Mouse (Mus musculus): Measurements from ENCODE around the gene Lix1. TPM values are rescaled to one million over a fixed set of nuclear protein-coding genes. Genes with fewer than 3 reads are reported as not detected.

The Lix1 gene
- total and polyA plus RNA-seq, 2 experiments: 0.07 to 0.46 TPM

GRCm38 (mm10) chr17:17384502-17384901 lies 18.0 kb upstream of the Lix1 start:
- H3K36me3 ChIP-seq (ENCODE audit: control insufficient read depth, insufficient read depth, low read length): peaks cover 52% of the 10 kb centered on the region

GRCm38 (mm10) chr17:17386117-17386516 lies 16.4 kb upstream of the Lix1 start:
- no peak for TF ChIP-seq POLR2A (IDR thresholded peaks at IDR 0.05; ENCODE audit: extremely low read depth, insufficient read depth, low read length)
- no peak for TF ChIP-seq CTCF (IDR thresholded peaks at IDR 0.05; ENCODE audit: low read depth, low read length)
- Histone ChIP-seq H3K27me3 (ENCODE audit: control insufficient read depth, insufficient read depth, low read length) (no peaks in the 10 kb centered on the region), H3K4me1 (ENCODE audit: control insufficient read depth, insufficient read depth, low read length) (peaks cover 4% of the 10 kb centered on the region), H3K36me3 (ENCODE audit: control insufficient read depth, insufficient read depth, low read length) (peaks cover 56% of the 10 kb centered on the region), H3K9ac (ENCODE audit: low read depth, low read length) (no peak overlapping the region), H3K4me3 (ENCODE audit: insufficient read depth, low read depth, low read length) (no peak overlapping the region), H3K79me2 (ENCODE audit: control insufficient read depth, insufficient read depth, low read length) (no peaks in the 10 kb centered on the region; the same call in 1 of the 2 replicates), H3K27ac (replicated peaks; ENCODE audit: insufficient read depth, low read depth, low read length) (no peak overlapping the region)
- WGBS: 87% methylated on average over 2 of the region's 2 CpGs
- DNase-seq (ENCODE audit: extremely low read depth, low read depth, low spot score): no peak

More at GRCm38 (mm10) chr17:17384502-17384901, 18.0 kb upstream of the Lix1 start:
- no peaks in the 10 kb centered on the region for H3K27me3 ChIP-seq (ENCODE audit: control insufficient read depth, insufficient read depth, low read length)
- peaks cover 4% of the 10 kb centered on the region for H3K4me1 ChIP-seq (ENCODE audit: control insufficient read depth, insufficient read depth, low read length)
- TF ChIP-seq CTCF (IDR thresholded peaks at IDR 0.05; ENCODE audit: low read depth, low read length): no peak
- 79% methylated on average over 3 of the region's 3 CpGs for WGBS
- no peak overlapping the region for H3K9ac ChIP-seq (ENCODE audit: low read depth, low read length)
- H3K27ac ChIP-seq (replicated peaks; ENCODE audit: insufficient read depth, low read depth, low read length): no peak overlapping the region
- no peaks in the 10 kb centered on the region; the same call in 1 of the 2 replicates for H3K79me2 ChIP-seq (ENCODE audit: control insufficient read depth, insufficient read depth, low read length)
- DNase-seq (ENCODE audit: extremely low read depth, low read depth, low spot score): no peak
- H3K4me3 ChIP-seq (ENCODE audit: insufficient read depth, low read depth, low read length): no peak overlapping the region

GRCm38 (mm10) chr17:17391823-17392222 lies 10.6 kb upstream of the Lix1 start:
- peaks cover 45% of the 10 kb centered on the region for H3K36me3 ChIP-seq (ENCODE audit: control insufficient read depth, insufficient read depth, low read length)
- H3K9ac ChIP-seq (ENCODE audit: low read depth, low read length): no peak overlapping the region
- H3K79me2 ChIP-seq (ENCODE audit: control insufficient read depth, insufficient read depth, low read length): no peaks in the 10 kb centered on the region; the same call in 1 of the 2 replicates
- H3K4me3 ChIP-seq (ENCODE audit: insufficient read depth, low read depth, low read length): no peak overlapping the region
- H3K4me1 ChIP-seq (ENCODE audit: control insufficient read depth, insufficient read depth, low read length): 0 out of 2 replicates have a peak, but pooled peaks cover 2% of the 10 kb centered on the region
- TF ChIP-seq CTCF (IDR thresholded peaks at IDR 0.05; ENCODE audit: low read depth, low read length) (no peak), POLR2A (IDR thresholded peaks at IDR 0.05; ENCODE audit: extremely low read depth, insufficient read depth, low read length) (no peak)
- no peak overlapping the region for H3K27ac ChIP-seq (replicated peaks; ENCODE audit: insufficient read depth, low read depth, low read length)
- no peak for DNase-seq (ENCODE audit: extremely low read depth, low read depth, low spot score)
- 92% methylated on average over 4 of the region's 4 CpGs for WGBS
- H3K27me3 ChIP-seq (ENCODE audit: control insufficient read depth, insufficient read depth, low read length): no peaks in the 10 kb centered on the region

GRCm38 (mm10) chr17:17392863-17393262 lies 9.6 kb upstream of the Lix1 start:
- Histone ChIP-seq H3K36me3 (ENCODE audit: control insufficient read depth, insufficient read depth, low read length) (peaks cover 39% of the 10 kb centered on the region), H3K27ac (replicated peaks; ENCODE audit: insufficient read depth, low read depth, low read length) (no peak overlapping the region), H3K4me1 (ENCODE audit: control insufficient read depth, insufficient read depth, low read length) (0 out of 2 replicates have a peak, but pooled peaks cover 2% of the 10 kb centered on the region), H3K27me3 (ENCODE audit: control insufficient read depth, insufficient read depth, low read length) (no peaks in the 10 kb centered on the region), H3K79me2 (ENCODE audit: control insufficient read depth, insufficient read depth, low read length) (no peaks in the 10 kb centered on the region), H3K4me3 (ENCODE audit: insufficient read depth, low read depth, low read length) (no peak overlapping the region), H3K9ac (ENCODE audit: low read depth, low read length) (no peak overlapping the region)
- DNase-seq (ENCODE audit: extremely low read depth, low read depth, low spot score): peak; percentile 89
- TF ChIP-seq POLR2A (IDR thresholded peaks at IDR 0.05; ENCODE audit: extremely low read depth, insufficient read depth, low read length) (no peak), CTCF (IDR thresholded peaks at IDR 0.05; ENCODE audit: low read depth, low read length) (no peak)
- 27% methylated on average over 7 of the region's 7 CpGs for WGBS

GRCm38 (mm10) chr17:17393300-17393699 lies 9.2 kb upstream of the Lix1 start:
- Histone ChIP-seq H3K4me1 (ENCODE audit: control insufficient read depth, insufficient read depth, low read length) (0 out of 2 replicates have a peak, but pooled peaks cover 2% of the 10 kb centered on the region), H3K27me3 (ENCODE audit: control insufficient read depth, insufficient read depth, low read length) (no peaks in the 10 kb centered on the region), H3K9ac (ENCODE audit: low read depth, low read length) (no peak overlapping the region), H3K36me3 (ENCODE audit: control insufficient read depth, insufficient read depth, low read length) (peaks cover 38% of the 10 kb centered on the region), H3K79me2 (ENCODE audit: control insufficient read depth, insufficient read depth, low read length) (no peaks in the 10 kb centered on the region), H3K27ac (replicated peaks; ENCODE audit: insufficient read depth, low read depth, low read length) (no peak overlapping the region), H3K4me3 (ENCODE audit: insufficient read depth, low read depth, low read length) (no peak overlapping the region)
- no peak for TF ChIP-seq POLR2A (IDR thresholded peaks at IDR 0.05; ENCODE audit: extremely low read depth, insufficient read depth, low read length)
- no peak for DNase-seq (ENCODE audit: extremely low read depth, low read depth, low spot score)
- 92% methylated on average over 6 of the region's 6 CpGs for WGBS

- H3K4me3 ChIP-seq (ENCODE audit: insufficient read depth, low read depth, low read length): no peak overlapping the region
- H3K9ac ChIP-seq (ENCODE audit: low read depth, low read length): no peak overlapping the region
- H3K4me1 ChIP-seq (ENCODE audit: control insufficient read depth, insufficient read depth, low read length): 0 out of 2 replicates have a peak, but pooled peaks cover 2% of the 10 kb centered on the region
- TF ChIP-seq POLR2A (IDR thresholded peaks at IDR 0.05; ENCODE audit: extremely low read depth, insufficient read depth, low read length) (no peak), CTCF (IDR thresholded peaks at IDR 0.05; ENCODE audit: low read depth, low read length) (peak; percentile 55)
- no peak overlapping the region for H3K27ac ChIP-seq (replicated peaks; ENCODE audit: insufficient read depth, low read depth, low read length)
- 32% methylated on average over 4 of the region's 4 CpGs for WGBS
- no peaks in the 10 kb centered on the region for H3K79me2 ChIP-seq (ENCODE audit: control insufficient read depth, insufficient read depth, low read length)
- DNase-seq (ENCODE audit: extremely low read depth, low read depth, low spot score): peak; percentile 69
- H3K27me3 ChIP-seq (ENCODE audit: control insufficient read depth, insufficient read depth, low read length): no peaks in the 10 kb centered on the region
- peaks cover 29% of the 10 kb centered on the region for H3K36me3 ChIP-seq (ENCODE audit: control insufficient read depth, insufficient read depth, low read length)
Observed at GRCm38 (mm10) chr17:17394336-17394735, 8.1 kb upstream of the Lix1 start.
